15 mouse cellular contexts compared by ENCODE assay signal in the genomic region with DNA sequence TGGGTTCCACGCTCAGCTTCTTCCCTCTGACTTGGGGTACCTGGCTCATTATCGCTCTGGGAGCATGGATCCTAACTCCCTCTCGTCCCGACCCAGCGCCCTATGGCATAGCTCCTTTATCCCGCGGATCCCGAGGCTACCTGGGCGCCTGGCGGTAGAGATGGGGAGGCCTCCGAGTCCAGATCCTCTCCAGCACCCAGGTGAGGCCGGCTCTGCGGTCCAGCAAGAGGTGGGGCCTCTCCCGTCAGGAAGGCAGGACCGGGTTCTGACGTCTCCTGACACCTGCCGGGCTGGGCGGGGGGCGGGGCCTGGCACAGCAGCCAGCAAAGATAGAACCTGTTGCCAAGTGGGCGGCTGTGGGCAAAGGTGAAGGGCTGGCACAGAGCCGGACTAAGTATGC. TPM values are rescaled to one million over a fixed set of nuclear protein-coding genes. Genes with fewer than 3 reads are reported as not detected.
DNase-seq lines count a peak whose midpoint lies in the region; ATAC-seq and TF ChIP-seq lines count a peak whose summit lies in the region.
"Had no signal": no experiment of that assay in that cellular context is flagged by ENCODE, and none has a peak within 500 bp of the region (broad histone marks: within the 10 kb centered on the region; RNA-seq: fewer than 3 reads in every experiment).

No protein-coding gene starts in this region.

- no peaks in the 10 kb centered on the region; the same call in 1 of the 2 replicates for H3K9me3 ChIP-seq in kidney, embryonic 15.5 days (replicated peaks)
- no peaks in the 10 kb centered on the region; the same call in 1 of the 2 replicates for H3K9me3 ChIP-seq in intestine, embryonic 14.5 days (ENCODE audit: control insufficient read depth, low read length)
- no peaks in the 10 kb centered on the region for H3K9me3 ChIP-seq in limb, embryonic 15.5 days
- H3K9me3 ChIP-seq in stomach, postnatal 0 days (ENCODE audit: control insufficient read depth, low read length), result no peaks in the 10 kb centered on the region
- H3K9me3 ChIP-seq: limb, embryonic 13.5 days; midbrain, embryonic 13.5 days had no signal

- intact Hi-C loops in gastrocnemius, adult 2 months (cut with DNase I), result loop anchor here (5.0 kb wide), 1 partner anchor 33 kb away; no protein-coding TSS in a partner anchor

- peak; percentile 88 for DNase-seq in kidney, adult 2 months
- DNase-seq in intestine, embryonic 14.5 days (ENCODE audit: low spot score), result peak; percentile 68
- DNase-seq in stomach, postnatal 0 days (ENCODE audit: low spot score), result peak; percentile 91
- DNase-seq in gastrocnemius, adult 2 months, result no peak
- DNase-seq in adrenal gland, postnatal 36 days, result no peak
- DNase-seq: gastrocnemius, postnatal 10 days; heart, postnatal 14 days had no signal

- H3K27me3 ChIP-seq in kidney, adult 2 months (replicated peaks; ENCODE audit: control insufficient read depth, insufficient read depth, low read length), result no peaks in the 10 kb centered on the region
- peaks cover 14% of the 10 kb centered on the region for H3K27me3 ChIP-seq in kidney, embryonic 15.5 days
- H3K27me3 ChIP-seq in intestine, embryonic 14.5 days (replicated peaks; ENCODE audit: control insufficient read depth, insufficient read depth, low read length), result peaks cover 24% of the 10 kb centered on the region
- H3K27me3 ChIP-seq in limb, embryonic 15.5 days, result peaks cover 30% of the 10 kb centered on the region
- no peaks in the 10 kb centered on the region for H3K27me3 ChIP-seq in stomach, postnatal 0 days (ENCODE audit: control insufficient read depth, insufficient read depth, low read length)

- H3K9ac ChIP-seq in kidney, embryonic 15.5 days, result no peak overlapping the region
- no peak overlapping the region for H3K9ac ChIP-seq in intestine, embryonic 14.5 days (ENCODE audit: low read length)
- H3K9ac ChIP-seq in limb, embryonic 15.5 days, result no peak overlapping the region
- H3K9ac ChIP-seq in stomach, postnatal 0 days (ENCODE audit: low read length), result peak overlapping the region; percentile 41; the same call in 1 of the 2 replicates
- H3K9ac ChIP-seq: limb, embryonic 13.5 days; midbrain, embryonic 13.5 days had no signal

- no peak for TF ChIP-seq CTCF in kidney, adult 2 months (conservative IDR thresholded peaks at IDR 0.05; ENCODE audit: insufficient read depth, insufficient read length, low read depth, low read length)
- peak; percentile 3; the same call in 1 of the 2 replicates for TF ChIP-seq CTCF in stomach, postnatal 0 days (IDR thresholded peaks at IDR 0.05; ENCODE audit: low read depth)
- no peak for TF ChIP-seq CTCF in gastrocnemius, adult 2 months (IDR thresholded peaks at IDR 0.05)

- H3K4me1 ChIP-seq in kidney, adult 2 months (ENCODE audit: control insufficient read depth, insufficient read depth, low read length), result no peaks in the 10 kb centered on the region
- peaks cover 16% of the 10 kb centered on the region for H3K4me1 ChIP-seq in kidney, embryonic 15.5 days
- 0 out of 2 replicates have a peak, but pooled peaks cover 2% of the 10 kb centered on the region for H3K4me1 ChIP-seq in intestine, embryonic 14.5 days (replicated peaks; ENCODE audit: control insufficient read depth, insufficient read depth, low read length)
- H3K4me1 ChIP-seq in limb, embryonic 15.5 days, result peaks cover 6% of the 10 kb centered on the region
- no peaks in the 10 kb centered on the region for H3K4me1 ChIP-seq in stomach, postnatal 0 days (replicated peaks; ENCODE audit: control insufficient read depth, insufficient read depth)

- ATAC-seq in kidney, embryonic 15.5 days (replicated peaks; ENCODE audit: low FRiP score), result no peak
- ATAC-seq in intestine, embryonic 14.5 days (replicated peaks; ENCODE audit: low FRiP score, low TSS enrichment, low read depth), result no peak; the same call in 1 of the 2 replicates
- no peak for ATAC-seq in limb, embryonic 15.5 days (ENCODE audit: insufficient number of reproducible peaks, low FRiP score, low TSS enrichment, low read depth)
- ATAC-seq in stomach, postnatal 0 days (ENCODE audit: low FRiP score, low TSS enrichment), result peak; percentile 72
- ATAC-seq: activated CD4-positive, CD25-positive, alpha-beta regulatory T cell, adult 4 months; midbrain, embryonic 13.5 days had no signal

- 14% methylated on average over 21 of the region's 21 CpGs for WGBS in kidney, adult 2 months
- WGBS in kidney, embryonic 15.5 days, result 15% methylated on average over 21 of the region's 21 CpGs
- WGBS in intestine, embryonic 14.5 days, result 15% methylated on average over 21 of the region's 21 CpGs
- 14% methylated on average over 21 of the region's 21 CpGs for WGBS in limb, embryonic 15.5 days
- 16% methylated on average over 21 of the region's 21 CpGs for WGBS in stomach, postnatal 0 days

- no peaks in the 10 kb centered on the region for H3K36me3 ChIP-seq in kidney, adult 2 months (ENCODE audit: control insufficient read depth, insufficient read depth, low read length)
- no peaks in the 10 kb centered on the region for H3K36me3 ChIP-seq in kidney, embryonic 15.5 days
- H3K36me3 ChIP-seq in intestine, embryonic 14.5 days (ENCODE audit: control insufficient read depth, insufficient read depth, low read length), result no peaks in the 10 kb centered on the region
- H3K36me3 ChIP-seq in limb, embryonic 15.5 days, result no peaks in the 10 kb centered on the region
- H3K36me3 ChIP-seq in stomach, postnatal 0 days (ENCODE audit: control insufficient read depth, insufficient read depth, low read length), result no peaks in the 10 kb centered on the region
- H3K36me3 ChIP-seq: limb, embryonic 13.5 days; midbrain, embryonic 13.5 days had no signal

- TF ChIP-seq EP300 in stomach, postnatal 0 days (optimal IDR thresholded peaks at IDR 0.05), result no peak

- no peak overlapping the region for H3K27ac ChIP-seq in kidney, adult 2 months (ENCODE audit: insufficient read depth, low read depth, low read length)
- no peak overlapping the region for H3K27ac ChIP-seq in kidney, embryonic 15.5 days
- H3K27ac ChIP-seq in intestine, embryonic 14.5 days (ENCODE audit: low read depth), result 0 out of 2 replicates have a peak overlapping the region, but pooled peaks have one; percentile 10
- no peak overlapping the region for H3K27ac ChIP-seq in limb, embryonic 15.5 days
- H3K27ac ChIP-seq in stomach, postnatal 0 days (replicated peaks), result peak overlapping the region; percentile 87
- no peak overlapping the region for H3K27ac ChIP-seq in gastrocnemius, adult 2 months
- H3K27ac ChIP-seq: limb, embryonic 13.5 days; midbrain, embryonic 13.5 days had no signal

- no peak for TF ChIP-seq POLR2A in kidney, adult 2 months (IDR thresholded peaks at IDR 0.05; ENCODE audit: low read depth, low read length)

- H3K4me2 ChIP-seq in kidney, embryonic 15.5 days, result no peak overlapping the region
- peak overlapping the region; percentile 9; the same call in 1 of the 2 replicates for H3K4me2 ChIP-seq in intestine, embryonic 14.5 days (ENCODE audit: low read length)
- H3K4me2 ChIP-seq in limb, embryonic 15.5 days, result 0 out of 2 replicates have a peak overlapping the region, but pooled peaks have one; percentile 19
- H3K4me2 ChIP-seq in stomach, postnatal 0 days (replicated peaks; ENCODE audit: low read depth), result peak overlapping the region; percentile 40
- H3K4me2 ChIP-seq: limb, embryonic 13.5 days; midbrain, embryonic 13.5 days had no signal

- peak overlapping the region; percentile 26; the same call in 1 of the 2 replicates for H3K4me3 ChIP-seq in kidney, adult 2 months (ENCODE audit: insufficient read depth, low read depth, low read length)
- no peak overlapping the region for H3K4me3 ChIP-seq in kidney, embryonic 15.5 days (replicated peaks)
- H3K4me3 ChIP-seq in intestine, embryonic 14.5 days (ENCODE audit: low read depth, low read length), result peak overlapping the region; percentile 8; the same call in 1 of the 2 replicates
- H3K4me3 ChIP-seq in limb, embryonic 15.5 days, result no peak overlapping the region
- H3K4me3 ChIP-seq in stomach, postnatal 0 days (ENCODE audit: low read depth, low read length), result peak overlapping the region; percentile 17
- no peak overlapping the region for H3K4me3 ChIP-seq in gastrocnemius, adult 2 months
- H3K4me3 ChIP-seq: layer of hippocampus, adult 2 months; limb, embryonic 13.5 days; midbrain, embryonic 13.5 days had no signal

RNA-seq across cellular contexts. Expression of a gene that starts 1.5 kb away (rescaled TPM):
- polyA plus RNA-seq in kidney, adult 2 months (2012; rRNA removed), result 8.5 and 12.4 TPM in 2 replicates
- 1.6 and 2.7 TPM in 2 replicates for polyA plus RNA-seq in kidney, embryonic 15.5 days (2015; fragmentation: Nextera tagmentation; extraction: Ambion mirVana)
- 26.7 and 33.4 TPM in 2 replicates for polyA plus RNA-seq in intestine, embryonic 14.5 days (2014; fragmentation: Nextera tagmentation; extraction: Ambion mirVana)
- polyA plus RNA-seq in limb, embryonic 15.5 days (2015; fragmentation: Nextera tagmentation; extraction: Ambion mirVana), result 5.4 and 6.4 TPM in 2 replicates
- 28.1 and 28.4 TPM in 2 replicates for polyA plus RNA-seq in stomach, postnatal 0 days (2015; fragmentation: Nextera tagmentation; extraction: Ambion mirVana)
- total RNA-seq in gastrocnemius, adult 2 months (2021), result 10 to 100 TPM; 32.0 to 36.7 TPM
- 1 to 10 TPM; 3.0 to 4.9 TPM for total RNA-seq in adrenal gland, postnatal 36 days (2021)

RNA-seq across cellular contexts. Expression of a gene that starts 39.4 kb away (rescaled TPM):
- polyA plus RNA-seq in kidney, adult 2 months (2012; rRNA removed), result not detected in 2 replicates
- polyA plus RNA-seq in kidney, embryonic 15.5 days (2015; fragmentation: Nextera tagmentation; extraction: Ambion mirVana), result not detected in 2 replicates
- not detected in 2 replicates for polyA plus RNA-seq in intestine, embryonic 14.5 days (2014; fragmentation: Nextera tagmentation; extraction: Ambion mirVana)
- not detected in 2 replicates for polyA plus RNA-seq in limb, embryonic 15.5 days (2015; fragmentation: Nextera tagmentation; extraction: Ambion mirVana)
- polyA plus RNA-seq in stomach, postnatal 0 days (2015; fragmentation: Nextera tagmentation; extraction: Ambion mirVana), result not detected in 2 replicates
- not detected for total RNA-seq in gastrocnemius, adult 2 months (2021)
- not detected for total RNA-seq in adrenal gland, postnatal 36 days (2021)
- total RNA-seq: CH12.LX; gastrocnemius, postnatal 10 days; heart, postnatal 14 days; layer of hippocampus, adult 2 months had no signal
- polyA plus RNA-seq: activated CD4-positive, CD25-positive, alpha-beta regulatory T cell, adult 4 months; limb, embryonic 13.5 days; midbrain, embryonic 13.5 days; spleen, adult 2 months had no signal

Comparison
In these comparisons a context has a peak if more than half of its experiments do, and no peak if none do; other contexts are left out.
1. H3K4me3 ChIP-seq: peak in kidney, adult 2 months (single experiment), intestine, embryonic 14.5 days (single experiment) and stomach, postnatal 0 days (single experiment); none in kidney, embryonic 15.5 days (single experiment), limb, embryonic 15.5 days (single experiment) and gastrocnemius, adult 2 months (single experiment).
2. DNase-seq: peak in kidney, adult 2 months (single experiment), intestine, embryonic 14.5 days (single experiment) and stomach, postnatal 0 days (single experiment); none in gastrocnemius, adult 2 months (single experiment) and adrenal gland, postnatal 36 days (0 of 2).
3. H3K27ac ChIP-seq: peak in intestine, embryonic 14.5 days (single experiment) and stomach, postnatal 0 days (single experiment); none in kidney, adult 2 months (single experiment), kidney, embryonic 15.5 days (single experiment), limb, embryonic 15.5 days (single experiment) and gastrocnemius, adult 2 months (single experiment).